Mouse (Mus musculus) stomach, embryonic 15.5 days (tissue): ENCODE results near the gene Gm11555. TPM values are rescaled to one million over a fixed set of nuclear protein-coding genes. Genes with fewer than 3 reads are reported as not detected.
"Not testable (repeated sequence)": the region's sequence is repeated elsewhere in the genome, so short reads cannot be mapped to it uniquely, and the experiment has no call there.

Experiments
- ATAC-seq: fragments of 200-750 bp; cut with Nextera tagmentation; 2 replicates; pipeline ENCODE4 v1.8.0; 2017; ENCODE audit warnings: low read depth, moderate number of reproducible peaks, moderate TSS enrichment; ENCODE audit not compliant: insufficient read depth, low FRiP score
- H3K27ac ChIP-seq: fragments of 300-500 bp; sonication (generic); 2 replicates; pipeline ENCODE4 v1.5.1; 2015; ENCODE audit warnings: mild to moderate bottlenecking, inconsistent platforms
- H3K27me3 ChIP-seq: fragments of 300-500 bp; sonication (generic); replicated peaks from 2 replicates; pipeline ENCODE4 v1.6.1; 2015; ENCODE audit warnings: inconsistent platforms
- H3K36me3 ChIP-seq: fragments of 300-500 bp; sonication (generic); 2 replicates; pipeline ENCODE4 v1.6.1; 2015; ENCODE audit warnings: inconsistent platforms
- H3K4me1 ChIP-seq: fragments of 300-500 bp; sonication (generic); 2 replicates; pipeline ENCODE4 v1.6.1; 2015; ENCODE audit warnings: inconsistent platforms
- H3K4me2 ChIP-seq: fragments of 300-500 bp; sonication (generic); 2 replicates; pipeline ENCODE4 v1.6.1; 2015; ENCODE audit warnings: mild to moderate bottlenecking, inconsistent platforms
- H3K4me3 ChIP-seq: fragments of 300-500 bp; sonication (generic); replicated peaks from 2 replicates; pipeline ENCODE4 v1.5.1; 2015; ENCODE audit warnings: inconsistent platforms
- H3K9ac ChIP-seq: fragments of 300-500 bp; sonication (generic); 2 replicates; pipeline ENCODE4 v1.6.1; 2015; ENCODE audit warnings: inconsistent platforms
- H3K9me3 ChIP-seq: fragments of 300-500 bp; sonication (generic); 2 replicates; pipeline ENCODE4 v1.6.1; 2016; ENCODE audit warnings: inconsistent platforms
- WGBS: fragments of 180-500 bp; shearing (Covaris S2); methylation state at CpG from one replicate; pipeline ENCODE4 v1.1.7; 2015; 5-methylcytosine and 5-hydroxymethylcytosine counted together
- polyA plus RNA-seq: library from polyadenylated mRNA; unstranded; fragments of >200 nt; fragmentation: Nextera tagmentation; extraction: Ambion mirVana; gene quantifications from 2 replicates; pipeline ENCODE4 v1.2.1, GENCODE M21; 2015

The Gm11555 gene
- polyA plus RNA-seq, 1 experiment from 2014 or later: not detected

GRCm38 (mm10) chr11:99640926-99641325 is 9.1 kb downstream of the Gm11555 start:
- Histone ChIP-seq H3K9me3 (no peaks in the 10 kb centered on the region), H3K27ac (no peak overlapping the region), H3K4me2 (no peak overlapping the region), H3K36me3 (no peaks in the 10 kb centered on the region), H3K4me3 (no peak overlapping the region), H3K4me1 (no peaks in the 10 kb centered on the region), H3K27me3 (no peaks in the 10 kb centered on the region), H3K9ac (no peak overlapping the region)
- ATAC-seq: no peak
- WGBS: 32% methylated on average over 1 of the region's 1 CpGs

- no peak overlapping the region for H3K4me3 ChIP-seq
- 74% methylated on average over 1 of the region's 1 CpGs for WGBS
Measured at GRCm38 (mm10) chr11:99637086-99637485, 12.9 kb downstream of the Gm11555 start.

GRCm38 (mm10) chr11:99634653-99635134 is 15.3 kb downstream of the Gm11555 start, which contains the start of gene Krtap4-2:
Gene Krtap4-2 (minus strand): TSS chr11:99635084.
- WGBS: 30% methylated on average over 8 of the region's 8 CpGs
- no peak within 1 kb of the TSS for H3K9ac ChIP-seq
- no peaks in the 10 kb centered on the region for H3K36me3 ChIP-seq

More at GRCm38 (mm10) chr11:99637086-99637485, 12.9 kb downstream of the Gm11555 start:
- Histone ChIP-seq H3K9me3 (no peaks in the 10 kb centered on the region), H3K4me1 (no peaks in the 10 kb centered on the region), H3K27me3 (no peaks in the 10 kb centered on the region), H3K4me2 (no peak overlapping the region), H3K27ac (no peak overlapping the region), H3K36me3 (no peaks in the 10 kb centered on the region), H3K9ac (no peak overlapping the region)
- no peak for ATAC-seq

GRCm38 (mm10) chr11:99633293-99633692 is 16.7 kb downstream of the Gm11555 start:
- WGBS: 62% methylated on average over 2 of the region's 2 CpGs
- Histone ChIP-seq H3K27me3 (no peaks in the 10 kb centered on the region), H3K36me3 (no peaks in the 10 kb centered on the region), H3K4me3 (no peak overlapping the region), H3K27ac (no peak overlapping the region), H3K4me2 (no peak overlapping the region), H3K4me1 (0 out of 2 replicates have a peak, but pooled peaks cover 3% of the 10 kb centered on the region), H3K9ac (no peak overlapping the region), H3K9me3 (no peaks in the 10 kb centered on the region)
- ATAC-seq: no peak

More at GRCm38 (mm10) chr11:99634653-99635134, 15.3 kb downstream of the Gm11555 start, which contains the start of gene Krtap4-2:
- no peak for ATAC-seq
- no peaks in the 10 kb centered on the region for H3K27me3 ChIP-seq
- H3K27ac ChIP-seq: no peak within 1 kb of the TSS
- no peak within 1 kb of the TSS for H3K4me3 ChIP-seq
- no peak within 1 kb of the TSS for H3K4me2 ChIP-seq
- H3K4me1 ChIP-seq: 0 out of 2 replicates have a peak, but pooled peaks cover 3% of the 10 kb centered on the region
- no peaks in the 10 kb centered on the region for H3K9me3 ChIP-seq

- Histone ChIP-seq H3K4me1 (0 out of 2 replicates have a peak, but pooled peaks cover 3% of the 10 kb centered on the region), H3K4me2 (no peak overlapping the region), H3K9me3 (no peaks in the 10 kb centered on the region), H3K27ac (no peak overlapping the region), H3K36me3 (no peaks in the 10 kb centered on the region), H3K27me3 (no peaks in the 10 kb centered on the region), H3K9ac (no peak overlapping the region), H3K4me3 (no peak overlapping the region)
- 48% methylated on average over 3 of the region's 3 CpGs for WGBS
- ATAC-seq: no peak
Measured at GRCm38 (mm10) chr11:99630890-99631289, 19.1 kb downstream of the Gm11555 start.

GRCm38 (mm10) chr11:99628138-99628537 is 21.9 kb downstream of the Gm11555 start, which contains the start of gene Krtap4-1:
Gene Krtap4-1 (minus strand): TSS chr11:99628238.
- Histone ChIP-seq H3K9me3 (no peaks in the 10 kb centered on the region), H3K4me2 (no peak within 1 kb of the TSS), H3K36me3 (no peaks in the 10 kb centered on the region), H3K27ac (no peak within 1 kb of the TSS), H3K9ac (no peak within 1 kb of the TSS), H3K4me1 (0 out of 2 replicates have a peak, but pooled peaks cover 3% of the 10 kb centered on the region), H3K27me3 (no peaks in the 10 kb centered on the region), H3K4me3 (no peak within 1 kb of the TSS)
- no peak for ATAC-seq
- WGBS: 78% methylated on average over 4 of the region's 4 CpGs

- ATAC-seq: no peak
- Histone ChIP-seq H3K27me3 (no peaks in the 10 kb centered on the region), H3K4me2 (no peak within 1 kb of the TSS), H3K36me3 (no peaks in the 10 kb centered on the region), H3K4me1 (no peaks in the 10 kb centered on the region), H3K9ac (no peak within 1 kb of the TSS), H3K4me3 (no peak within 1 kb of the TSS), H3K27ac (no peak within 1 kb of the TSS), H3K9me3 (no peaks in the 10 kb centered on the region)
- WGBS: 73% methylated on average over 2 of the region's 2 CpGs
Measured at GRCm38 (mm10) chr11:99620335-99620734, 29.7 kb downstream of the Gm11555 start, which contains the start of gene Gm11562. Gene Gm11562 (minus strand): TSS chr11:99620435.

- Histone ChIP-seq H3K36me3 (no peaks in the 10 kb centered on the region), H3K4me3 (no peak within 1 kb of the TSS), H3K27me3 (no peaks in the 10 kb centered on the region), H3K9ac (no peak within 1 kb of the TSS), H3K4me1 (no peaks in the 10 kb centered on the region), H3K9me3 (no peaks in the 10 kb centered on the region), H3K4me2 (no peak within 1 kb of the TSS), H3K27ac (no peak within 1 kb of the TSS)
- 67% methylated on average over 3 of the region's 3 CpGs for WGBS
- no peak for ATAC-seq
Measured at GRCm38 (mm10) chr11:99614796-99615363, 35.2 kb downstream of the Gm11555 start, which contains the start of gene Krtap2-4. Gene Krtap2-4 (minus strand): TSS chr11:99614846.

GRCm38 (mm10) chr11:99610089-99610488 is 39.9 kb downstream of the Gm11555 start, which contains the start of gene Gm11937:
Gene Gm11937 (minus strand): TSS chr11:99610189.
- H3K27ac ChIP-seq, H3K9ac ChIP-seq: not testable (repeated sequence)
- WGBS: 63% methylated on average over 1 of the region's 2 CpGs

GRCm38 (mm10) chr11:99609126-99609525 is 40.9 kb downstream of the Gm11555 start:
- H3K9me3 ChIP-seq: no peaks in the 10 kb centered on the region
- no peak overlapping the region for H3K9ac ChIP-seq
- WGBS: 63% methylated on average over 1 of the region's 1 CpGs
- no peak overlapping the region for H3K4me2 ChIP-seq
- H3K27ac ChIP-seq: no peak overlapping the region
- ATAC-seq: no peak
- no peaks in the 10 kb centered on the region for H3K36me3 ChIP-seq
- no peak overlapping the region for H3K4me3 ChIP-seq
- no peaks in the 10 kb centered on the region for H3K4me1 ChIP-seq
- H3K27me3 ChIP-seq: no peaks in the 10 kb centered on the region

More at GRCm38 (mm10) chr11:99610089-99610488, 39.9 kb downstream of the Gm11555 start, which contains the start of gene Gm11937:
- not testable (repeated sequence) for H3K36me3 ChIP-seq, H3K4me2 ChIP-seq, H3K9me3 ChIP-seq, H3K4me3 ChIP-seq, H3K4me1 ChIP-seq, H3K27me3 ChIP-seq, ATAC-seq

- H3K9me3 ChIP-seq, ATAC-seq, H3K27me3 ChIP-seq, H3K4me2 ChIP-seq, H3K9ac ChIP-seq, H3K27ac ChIP-seq, H3K4me1 ChIP-seq, H3K4me3 ChIP-seq, H3K36me3 ChIP-seq: not testable (repeated sequence)
- WGBS: 48% methylated on average over 1 of the region's 1 CpGs
Measured at GRCm38 (mm10) chr11:99603208-99603607, 46.8 kb downstream of the Gm11555 start, which contains the start of gene Gm11938. Gene Gm11938 (minus strand): TSS chr11:99603308.
